Comparison of ENCODE assay signal across 12 mouse cellular contexts in the genomic region with DNA sequence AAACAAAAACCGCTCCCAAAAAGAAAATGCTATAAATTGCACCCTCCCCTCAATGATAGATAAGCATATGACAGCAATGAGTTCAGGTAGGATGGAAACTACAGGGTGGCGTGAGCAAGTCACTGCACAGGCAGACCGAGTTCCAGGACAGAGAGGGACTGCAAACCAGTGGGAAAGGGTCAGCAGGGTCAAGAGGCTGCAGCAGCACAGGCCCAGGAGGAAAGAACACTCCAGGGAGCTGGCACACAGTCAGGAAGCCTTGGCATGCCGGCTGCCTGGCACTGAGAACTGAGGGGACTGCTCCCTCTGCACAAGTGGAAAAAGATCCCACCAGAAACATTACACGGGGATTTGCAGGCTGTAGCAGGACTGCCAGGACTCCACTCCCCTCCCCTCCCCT.
DNase-seq lines count a peak whose midpoint lies in the region; ATAC-seq and TF ChIP-seq lines count a peak whose summit lies in the region.
"Had no signal": no experiment of that assay in that cellular context is flagged by ENCODE, and none has a peak within 500 bp of the region (broad histone marks: within the 10 kb centered on the region; RNA-seq: fewer than 3 reads in every experiment).

No protein-coding gene starts in this region.

- no peaks in the 10 kb centered on the region for H3K4me1 ChIP-seq in kidney, embryonic 14.5 days (ENCODE audit: control insufficient read depth, insufficient read depth, low read length)
- no peaks in the 10 kb centered on the region for H3K4me1 ChIP-seq in lung, postnatal 0 days (ENCODE audit: insufficient read depth, low read depth, low read length)
- H3K4me1 ChIP-seq: liver, embryonic 15.5 days; stomach, embryonic 15.5 days had no signal

- ATAC-seq in kidney, embryonic 14.5 days (ENCODE audit: low FRiP score, low TSS enrichment) = no peak
- 0 out of 2 replicates have a peak, but pooled peaks have one; percentile 26 for ATAC-seq in lung, postnatal 0 days
- ATAC-seq: intestine, embryonic 16.5 days had no signal

- H3K4me2 ChIP-seq in kidney, embryonic 14.5 days (replicated peaks; ENCODE audit: low read depth, low read length) = no peak overlapping the region
- H3K4me2 ChIP-seq in lung, postnatal 0 days (replicated peaks; ENCODE audit: low read depth, low read length) = no peak overlapping the region
- H3K4me2 ChIP-seq: liver, embryonic 15.5 days; stomach, embryonic 15.5 days had no signal

- DNase-seq in adrenal gland, postnatal 14 days = peak; percentile 51
- no peak for DNase-seq in adrenal gland, adult 18-20 months (ENCODE audit: low spot score in 2 of 2)
- DNase-seq in kidney, postnatal 36 days = peak; percentile 2 to 34
- DNase-seq in gastrocnemius, postnatal 10 days = peak; percentile 48
- no peak for DNase-seq in lung, postnatal 0 days (ENCODE audit: low spot score)
- no peak for DNase-seq in natural killer cell, adult 2 months (ENCODE audit: low spot score in 2 of 2)
- DNase-seq in embryo, embryonic 10.5 days (ENCODE audit: low spot score) = no peak

- no peak overlapping the region for H3K27ac ChIP-seq in kidney, embryonic 14.5 days (ENCODE audit: low read depth, low read length)
- no peak overlapping the region for H3K27ac ChIP-seq in lung, postnatal 0 days (ENCODE audit: low read length)
- H3K27ac ChIP-seq: left cerebral cortex, adult 2 months; liver, embryonic 15.5 days; stomach, embryonic 15.5 days had no signal

- WGBS in kidney, embryonic 14.5 days = 64% methylated on average over 5 of the region's 5 CpGs
- WGBS in lung, postnatal 0 days = 44% methylated on average over 5 of the region's 5 CpGs

- peaks cover 3% of the 10 kb centered on the region; the same call in 1 of the 2 replicates for H3K36me3 ChIP-seq in kidney, embryonic 14.5 days (ENCODE audit: control insufficient read depth, insufficient read depth, low read length)
- no peaks in the 10 kb centered on the region for H3K36me3 ChIP-seq in lung, postnatal 0 days (ENCODE audit: insufficient read depth, low read length)
- H3K36me3 ChIP-seq: liver, embryonic 15.5 days; stomach, embryonic 15.5 days had no signal

- H3K27me3 ChIP-seq in kidney, embryonic 14.5 days (ENCODE audit: control insufficient read depth, insufficient read depth, low read length) = no peaks in the 10 kb centered on the region
- no peaks in the 10 kb centered on the region for H3K27me3 ChIP-seq in lung, postnatal 0 days (replicated peaks; ENCODE audit: insufficient read depth, low read length)
- H3K27me3 ChIP-seq: liver, embryonic 15.5 days; stomach, embryonic 15.5 days had no signal

- H3K9me3 ChIP-seq in kidney, embryonic 14.5 days (ENCODE audit: control insufficient read depth, low read length) = no peaks in the 10 kb centered on the region
- H3K9me3 ChIP-seq in lung, postnatal 0 days (ENCODE audit: low read length) = no peaks in the 10 kb centered on the region
- H3K9me3 ChIP-seq: liver, embryonic 15.5 days; stomach, embryonic 15.5 days had no signal

- TF ChIP-seq EP300 in lung, postnatal 0 days (IDR thresholded peaks at IDR 0.05) = no peak

- no peak overlapping the region for H3K9ac ChIP-seq in kidney, embryonic 14.5 days (ENCODE audit: low read depth, low read length)
- H3K9ac ChIP-seq in lung, postnatal 0 days (replicated peaks; ENCODE audit: low read depth) = no peak overlapping the region
- H3K9ac ChIP-seq: liver, embryonic 15.5 days; stomach, embryonic 15.5 days had no signal

- TF ChIP-seq CTCF in lung, postnatal 0 days (IDR thresholded peaks at IDR 0.05) = no peak

- no peak overlapping the region for H3K4me3 ChIP-seq in kidney, embryonic 14.5 days (ENCODE audit: low read length)
- H3K4me3 ChIP-seq in lung, postnatal 0 days (ENCODE audit: low read depth, low read length) = no peak overlapping the region
- H3K4me3 ChIP-seq: left cerebral cortex, adult 2 months; liver, embryonic 15.5 days; stomach, embryonic 15.5 days had no signal

Comparison
In these comparisons a context has a peak if more than half of its experiments do, and no peak if none do; other contexts are left out.
1. DNase-seq: peak in adrenal gland, postnatal 14 days (single experiment), kidney, postnatal 36 days (2 of 2) and gastrocnemius, postnatal 10 days (single experiment); none in adrenal gland, adult 18-20 months (0 of 2), lung, postnatal 0 days (single experiment), natural killer cell, adult 2 months (0 of 2) and embryo, embryonic 10.5 days (single experiment).